Mouse (Mus musculus) thymus, adult 2 months (tissue): Measurements from ENCODE around the gene Ankrd55. TPM values are rescaled to one million over a fixed set of nuclear protein-coding genes. Genes with fewer than 3 reads are reported as not detected.

Experiments used
- DNase-seq: peaks from one replicate; pipeline ENCODE4 v3.0.0; 2021
- H3K27ac ChIP-seq: fragments of 200-500 bp; 2 replicates; pipeline ENCODE4 v1.5.1; 2012; ENCODE audit warnings: low read length, control low read depth; ENCODE audit not compliant: control insufficient read depth, insufficient read depth
- H3K27me3 ChIP-seq: fragments of 200-500 bp; 2 replicates; pipeline ENCODE4 v1.6.1; 2012; ENCODE audit warnings: mild to moderate bottlenecking, low read length, moderate library complexity, mixed read lengths; ENCODE audit not compliant: control insufficient read depth, insufficient read depth
- H3K36me3 ChIP-seq: fragments of 200-500 bp; 2 replicates; pipeline ENCODE4 v1.6.1; 2012; ENCODE audit warnings: mild to moderate bottlenecking, low read length, moderate library complexity; ENCODE audit not compliant: control insufficient read depth, insufficient read depth
- H3K4me1 ChIP-seq: fragments of 200-500 bp; replicated peaks from 2 replicates; pipeline ENCODE4 v1.6.1; 2012; ENCODE audit warnings: low read length; ENCODE audit not compliant: control insufficient read depth, insufficient read depth
- H3K4me3 ChIP-seq: fragments of 200-500 bp; 2 replicates; pipeline ENCODE4 v1.5.1; 2012; ENCODE audit warnings: mild to moderate bottlenecking, low read length, control low read depth, moderate library complexity; ENCODE audit not compliant: control insufficient read depth, insufficient read depth
- CTCF ChIP-seq: fragments of 200-500 bp; IDR thresholded peaks from 2 replicates; pipeline ENCODE4 v1.5.1; 2012; ENCODE audit warnings: mild to moderate bottlenecking, control low read depth, low read length, moderate library complexity, borderline replicate concordance; ENCODE audit not compliant: control insufficient read depth, poor library complexity, insufficient read depth; ENCODE audit errors: extremely low read depth
- POLR2A ChIP-seq: fragments of 200-500 bp; IDR thresholded peaks from 2 replicates; pipeline ENCODE4 v1.6.1; 2012; ENCODE audit warnings: mild to moderate bottlenecking, low read length, control low read depth, moderate library complexity; ENCODE audit not compliant: control insufficient read depth, poor library complexity, insufficient read depth; ENCODE audit errors: extremely low read depth
- WGBS: fragments of 180-500 bp; shearing (Covaris S2); methylation state at CpG from one replicate; pipeline ENCODE4 v1.1.7; 2018; 5-methylcytosine and 5-hydroxymethylcytosine counted together
- polyA plus RNA-seq: library from polyadenylated mRNA; depleted of rRNA; stranded (reverse); fragments of >200 nt; gene quantifications from 2 replicates; pipeline ENCODE4 v1.2.3, GENCODE M21; 2012

Gene Ankrd55
- polyA plus RNA-seq, 1 experiment = 2.5 TPM

- TF ChIP-seq CTCF (no peak), POLR2A (no peak)
- H3K27ac ChIP-seq = no peak overlapping the region
- 93% methylated on average over 13 of the region's 13 CpGs for WGBS
- no peaks in the 10 kb centered on the region for H3K27me3 ChIP-seq
- no peak overlapping the region for H3K4me3 ChIP-seq
- DNase-seq = no peak
- no peaks in the 10 kb centered on the region for H3K4me1 ChIP-seq
- no peaks in the 10 kb centered on the region for H3K36me3 ChIP-seq
These were observed 35.1 kb upstream of the Ankrd55 start for GRCm38 (mm10) chr13:112252991-112253620.

- Histone ChIP-seq H3K4me3 (no peak overlapping the region), H3K4me1 (no peaks in the 10 kb centered on the region; the same call in 1 of the 2 replicates), H3K27me3 (no peaks in the 10 kb centered on the region), H3K36me3 (no peaks in the 10 kb centered on the region), H3K27ac (no peak overlapping the region)
- WGBS = 93% methylated on average over 8 of the region's 8 CpGs
- DNase-seq = no peak
- no peak for TF ChIP-seq CTCF
- no peak for TF ChIP-seq POLR2A
These were observed 34.1 kb upstream of the Ankrd55 start for GRCm38 (mm10) chr13:112254116-112254515.

- Histone ChIP-seq H3K27me3 (no peaks in the 10 kb centered on the region), H3K4me1 (no peaks in the 10 kb centered on the region; the same call in 1 of the 2 replicates), H3K36me3 (no peaks in the 10 kb centered on the region), H3K27ac (no peak overlapping the region), H3K4me3 (no peak overlapping the region)
- no peak for TF ChIP-seq POLR2A
- TF ChIP-seq CTCF = no peak
- DNase-seq = no peak
- WGBS = 95% methylated on average over 5 of the region's 5 CpGs
These were observed 32.4 kb upstream of the Ankrd55 start for GRCm38 (mm10) chr13:112255862-112256261.

- no peak overlapping the region for H3K4me3 ChIP-seq
- WGBS = 21% methylated on average over 10 of the region's 10 CpGs
- TF ChIP-seq CTCF (no peak), POLR2A (no peak)
- H3K4me1 ChIP-seq = no peaks in the 10 kb centered on the region; the same call in 1 of the 2 replicates
- no peaks in the 10 kb centered on the region for H3K36me3 ChIP-seq
- no peak overlapping the region for H3K27ac ChIP-seq
- no peaks in the 10 kb centered on the region for H3K27me3 ChIP-seq
- no peak for DNase-seq
These were observed 29.8 kb upstream of the Ankrd55 start for GRCm38 (mm10) chr13:112258478-112258877.

GRCm38 (mm10) chr13:112259398-112259797, 28.9 kb upstream of the Ankrd55 start:
- Histone ChIP-seq H3K36me3 (no peaks in the 10 kb centered on the region), H3K4me3 (no peak overlapping the region), H3K27ac (no peak overlapping the region), H3K4me1 (no peaks in the 10 kb centered on the region; the same call in 1 of the 2 replicates), H3K27me3 (no peaks in the 10 kb centered on the region)
- DNase-seq = peak; percentile 75
- TF ChIP-seq CTCF (no peak), POLR2A (no peak)
- WGBS = 60% methylated on average over 2 of the region's 2 CpGs

GRCm38 (mm10) chr13:112264666-112265065, 23.6 kb upstream of the Ankrd55 start:
- no peaks in the 10 kb centered on the region for H3K27me3 ChIP-seq
- no peak overlapping the region for H3K27ac ChIP-seq
- H3K4me1 ChIP-seq = no peaks in the 10 kb centered on the region
- WGBS = 7% methylated on average over 4 of the region's 4 CpGs
- peak; percentile 41 for DNase-seq
- H3K4me3 ChIP-seq = no peak overlapping the region
- no peaks in the 10 kb centered on the region for H3K36me3 ChIP-seq
- TF ChIP-seq POLR2A = no peak
- TF ChIP-seq CTCF = no peak
